Mouse (Mus musculus) liver, adult 2 months (tissue): ENCODE measurements around the gene Ascc2.

Source experiments
- CTCF ChIP-seq: fragments of 200-500 bp; IDR thresholded peaks from 2 replicates; pipeline ENCODE4 v1.5.1; 2011; ENCODE audit warnings: low read depth, low read length, control low read depth
- POLR2A ChIP-seq: fragments of 200-500 bp; IDR thresholded peaks from 2 replicates; pipeline ENCODE4 v1.6.1; 2011; ENCODE audit warnings: low read length, control low read depth; ENCODE audit not compliant: insufficient read depth; ENCODE audit errors: extremely low read depth

- TF ChIP-seq POLR2A: no peak
- no peak for TF ChIP-seq CTCF
Measured at GRCm38 (mm10) chr11:4661324-4661723, 23.8 kb downstream of the Ascc2 start.
